Mouse (Mus musculus) midbrain, embryonic 10.5 days (tissue): ENCODE measurements around the gene Snx3. TPM values are rescaled to one million over a fixed set of nuclear protein-coding genes. Genes with fewer than 3 reads are reported as not detected.

Source experiments
- DNase-seq: peaks from one replicate; pipeline ENCODE4 v3.0.0-alpha.2; 2017; ENCODE audit warnings: low spot score
- H3K27ac ChIP-seq: fragments of 300-500 bp; sonication (generic); replicated peaks from 2 replicates; pipeline ENCODE4 v1.5.1; 2016; ENCODE audit warnings: mild to moderate bottlenecking
- H3K27me3 ChIP-seq: fragments of 300-500 bp; sonication (generic); 2 replicates; pipeline ENCODE4 v1.6.1; 2016; ENCODE audit warnings: low read depth, mild to moderate bottlenecking; ENCODE audit not compliant: poor library complexity, severe bottlenecking
- H3K36me3 ChIP-seq: fragments of 300-500 bp; sonication (generic); 2 replicates; pipeline ENCODE4 v1.6.1; 2016; ENCODE audit warnings: mild to moderate bottlenecking, moderate library complexity
- H3K4me1 ChIP-seq: fragments of 300-500 bp; sonication (generic); 2 replicates; pipeline ENCODE4 v1.6.1; 2016
- H3K4me3 ChIP-seq: fragments of 300-500 bp; sonication (generic); 2 replicates; pipeline ENCODE4 v1.5.1; 2016; ENCODE audit warnings: mild to moderate bottlenecking, moderate library complexity
- H3K9me3 ChIP-seq: fragments of 300-500 bp; sonication (generic); replicated peaks from 2 replicates; pipeline ENCODE4 v1.6.1; 2016; ENCODE audit warnings: mild to moderate bottlenecking
- WGBS: fragments of 180-500 bp; shearing (Covaris S2); methylation state at CpG from one replicate; pipeline ENCODE4 v1.1.7; 2016; 5-methylcytosine and 5-hydroxymethylcytosine counted together
- polyA plus RNA-seq: library from polyadenylated mRNA; unstranded; fragments of >200 nt; fragmentation: Nextera tagmentation; extraction: Ambion mirVana; gene quantifications from 2 replicates; pipeline ENCODE4 v1.2.1, GENCODE M21; 2016

Gene Snx3
- polyA plus RNA-seq, 1 experiment from 2014 or later, result 241 TPM

- 90% methylated on average over 8 of the region's 8 CpGs for WGBS
- Histone ChIP-seq H3K9me3 (no peaks in the 10 kb centered on the region), H3K27ac (no peak overlapping the region), H3K4me3 (no peak overlapping the region), H3K4me1 (peaks cover 16% of the 10 kb centered on the region), H3K27me3 (no peaks in the 10 kb centered on the region), H3K36me3 (no peaks in the 10 kb centered on the region; the same call in 1 of the 2 replicates)
- DNase-seq, result no peak
Observed at GRCm38 (mm10) chr10:42518363-42518762, 16.5 kb downstream of the Snx3 start.

GRCm38 (mm10) chr10:42521315-42521981 lies 19.6 kb downstream of the Snx3 start:
- DNase-seq, result no peak
- no peaks in the 10 kb centered on the region for H3K27me3 ChIP-seq
- H3K9me3 ChIP-seq, result no peaks in the 10 kb centered on the region
- WGBS, result 74% methylated on average over 5 of the region's 5 CpGs
- 0 out of 2 replicates have a peak overlapping the region, but pooled peaks have one; percentile 42 for H3K27ac ChIP-seq
- no peak overlapping the region for H3K4me3 ChIP-seq
- peaks cover 23% of the 10 kb centered on the region for H3K4me1 ChIP-seq
- H3K36me3 ChIP-seq, result peaks cover 11% of the 10 kb centered on the region

GRCm38 (mm10) chr10:42522912-42523311 lies 21.1 kb downstream of the Snx3 start:
- no peak for DNase-seq
- 61% methylated on average over 2 of the region's 2 CpGs for WGBS
- peaks cover 23% of the 10 kb centered on the region for H3K4me1 ChIP-seq

GRCm38 (mm10) chr10:42523556-42524162 lies 21.8 kb downstream of the Snx3 start:
- WGBS, result 69% methylated on average over 11 of the region's 11 CpGs
- no peaks in the 10 kb centered on the region for H3K27me3 ChIP-seq
- H3K9me3 ChIP-seq, result no peaks in the 10 kb centered on the region
- no peak overlapping the region for H3K27ac ChIP-seq
- no peak overlapping the region for H3K4me3 ChIP-seq
- H3K36me3 ChIP-seq, result peaks cover 28% of the 10 kb centered on the region
- DNase-seq, result no peak
- H3K4me1 ChIP-seq, result peaks cover 23% of the 10 kb centered on the region

More at GRCm38 (mm10) chr10:42522912-42523311, 21.1 kb downstream of the Snx3 start:
- Histone ChIP-seq H3K27ac (no peak overlapping the region), H3K4me3 (no peak overlapping the region), H3K36me3 (peaks cover 21% of the 10 kb centered on the region), H3K27me3 (no peaks in the 10 kb centered on the region), H3K9me3 (no peaks in the 10 kb centered on the region)

GRCm38 (mm10) chr10:42525682-42526081 lies 23.9 kb downstream of the Snx3 start:
- no peak overlapping the region for H3K4me3 ChIP-seq
- no peaks in the 10 kb centered on the region for H3K9me3 ChIP-seq
- H3K36me3 ChIP-seq, result peaks cover 48% of the 10 kb centered on the region
- DNase-seq, result no peak
- peaks cover 23% of the 10 kb centered on the region for H3K4me1 ChIP-seq
- no peak overlapping the region for H3K27ac ChIP-seq
- 96% methylated on average over 3 of the region's 3 CpGs for WGBS
- no peaks in the 10 kb centered on the region for H3K27me3 ChIP-seq

GRCm38 (mm10) chr10:42533836-42534453 lies 32.1 kb downstream of the Snx3 start:
- peaks cover 55% of the 10 kb centered on the region for H3K36me3 ChIP-seq
- H3K27me3 ChIP-seq, result peaks cover 38% of the 10 kb centered on the region
- H3K4me3 ChIP-seq, result no peak overlapping the region
- no peak overlapping the region for H3K27ac ChIP-seq
- WGBS, result 93% methylated on average over 11 of the region's 11 CpGs
- no peaks in the 10 kb centered on the region for H3K9me3 ChIP-seq
- DNase-seq, result no peak
- 0 out of 2 replicates have a peak, but pooled peaks cover 3% of the 10 kb centered on the region for H3K4me1 ChIP-seq

GRCm38 (mm10) chr10:42537571-42538316 lies 35.9 kb downstream of the Snx3 start:
- Histone ChIP-seq H3K27me3 (peaks cover 68% of the 10 kb centered on the region), H3K9me3 (no peaks in the 10 kb centered on the region), H3K4me1 (peaks cover 25% of the 10 kb centered on the region), H3K27ac (peak overlapping the region; percentile 42; the same call in 1 of the 2 replicates), H3K4me3 (no peak overlapping the region), H3K36me3 (peaks cover 28% of the 10 kb centered on the region)
- 84% methylated on average over 9 of the region's 9 CpGs for WGBS
- no peak for DNase-seq

- H3K4me3 ChIP-seq, result no peak overlapping the region
- no peaks in the 10 kb centered on the region for H3K36me3 ChIP-seq
- H3K27me3 ChIP-seq, result peaks cover 49% of the 10 kb centered on the region
- 83% methylated on average over 6 of the region's 6 CpGs for WGBS
- DNase-seq, result no peak
- H3K4me1 ChIP-seq, result peaks cover 3% of the 10 kb centered on the region
- no peak overlapping the region for H3K27ac ChIP-seq
- no peaks in the 10 kb centered on the region for H3K9me3 ChIP-seq
Observed at GRCm38 (mm10) chr10:42545707-42546503, 44.1 kb downstream of the Snx3 start.

- Histone ChIP-seq H3K4me3 (no peak overlapping the region), H3K36me3 (no peaks in the 10 kb centered on the region), H3K27me3 (peaks cover 49% of the 10 kb centered on the region), H3K9me3 (no peaks in the 10 kb centered on the region), H3K27ac (no peak overlapping the region), H3K4me1 (no peaks in the 10 kb centered on the region)
- WGBS, result 96% methylated on average over 3 of the region's 3 CpGs
- DNase-seq, result no peak
Observed at GRCm38 (mm10) chr10:42546507-42546906, 44.7 kb downstream of the Snx3 start.

- H3K4me1 ChIP-seq, result peaks cover 9% of the 10 kb centered on the region
- no peak overlapping the region for H3K4me3 ChIP-seq
- DNase-seq, result no peak
- no peaks in the 10 kb centered on the region for H3K9me3 ChIP-seq
- no peak overlapping the region for H3K27ac ChIP-seq
- H3K36me3 ChIP-seq, result peaks cover 21% of the 10 kb centered on the region; the same call in 1 of the 2 replicates
- WGBS, result 78% methylated on average over 5 of the region's 5 CpGs
- peaks cover 66% of the 10 kb centered on the region for H3K27me3 ChIP-seq
Observed at GRCm38 (mm10) chr10:42559581-42560200, 57.9 kb downstream of the Snx3 start.

- H3K36me3 ChIP-seq, result peaks cover 46% of the 10 kb centered on the region
- no peaks in the 10 kb centered on the region for H3K4me1 ChIP-seq
- H3K4me3 ChIP-seq, result peak overlapping the region; percentile 16; the same call in 1 of the 2 replicates
- no peak overlapping the region for H3K27ac ChIP-seq
- peak; percentile 65 for DNase-seq
- peaks cover 81% of the 10 kb centered on the region for H3K27me3 ChIP-seq
- no peaks in the 10 kb centered on the region for H3K9me3 ChIP-seq
- 5% methylated on average over 12 of the region's 12 CpGs for WGBS
Observed at GRCm38 (mm10) chr10:42562272-42562671, 60.4 kb downstream of the Snx3 start.
